Mouse (Mus musculus) kidney, adult 2 months (tissue): Measurements from ENCODE around the gene Apon.

Source experiments
- CTCF ChIP-seq: fragments of 200-500 bp; conservative IDR thresholded peaks from 2 replicates; pipeline ENCODE4 v1.5.1; 2011; ENCODE audit warnings: low read depth, mild to moderate bottlenecking, control low read depth, low read length, moderate library complexity, mixed read lengths; ENCODE audit not compliant: insufficient read depth, insufficient read length
- POLR2A ChIP-seq: fragments of 200-500 bp; IDR thresholded peaks from one replicate; pipeline ENCODE4 v1.6.1; 2011; ENCODE audit warnings: low read depth, low read length, control low read depth

- TF ChIP-seq CTCF (no peak), POLR2A (no peak)
Observed at GRCm38 (mm10) chr10:128227592-128227991, 26.3 kb upstream of the Apon start.
